Mouse (Mus musculus): Measurements from ENCODE around the gene Maml3. TPM values are rescaled to one million over a fixed set of nuclear protein-coding genes. Genes with fewer than 3 reads are reported as not detected.

Gene Maml3
- 1.3 and 1.4 TPM in 2 replicates for polyA plus RNA-seq (2021; fragmentation: Nextera tagmentation)
- long read RNA-seq, experiment 1, partial matches to known transcripts = 0 of 3 reads
- long read RNA-seq, experiment 1, other reads (novel, unspliced or antisense) = 3 of 3 reads
- long read RNA-seq, experiment 2, full-length matches to known transcripts = 1 of 12 reads
- long read RNA-seq, experiment 2, partial matches to known transcripts = 2 of 12 reads
- long read RNA-seq, experiment 2, other reads (novel, unspliced or antisense) = 9 of 12 reads

DNA sequence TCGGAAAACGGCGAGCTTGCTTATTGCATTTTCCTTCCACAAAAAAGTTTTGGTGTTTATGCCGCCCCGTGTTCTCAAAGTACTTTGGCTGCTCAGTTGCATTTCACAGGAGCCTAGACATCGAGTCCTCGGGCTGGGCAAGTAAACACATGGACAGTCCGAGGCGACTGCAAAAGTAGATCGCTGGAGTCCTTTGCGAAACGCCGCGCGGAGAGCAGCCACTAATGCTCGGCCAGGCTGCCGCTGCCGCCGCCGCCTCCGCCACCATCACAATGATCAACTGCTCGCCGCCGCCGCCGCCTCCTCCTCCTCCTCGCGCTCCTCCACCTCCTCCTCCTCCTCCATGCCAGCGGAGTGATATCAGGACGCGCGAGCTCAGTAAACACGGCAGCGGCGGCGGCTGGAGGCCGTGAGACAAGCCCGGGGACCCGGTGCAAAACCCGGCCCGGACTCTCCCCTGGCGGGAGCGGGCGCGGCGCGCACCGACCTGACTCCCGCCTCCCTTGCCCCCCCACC, at the start of gene Maml3:
Maml3 (minus strand) TSS at position 441 of the 516 bp plus-strand sequence.

GRCm38 (mm10) chr3:51660060-51660459, 444.8 kb downstream of the Maml3 start, which contains the start of gene Mgst2:
TSS of gene Mgst2 (plus strand) at chr3:51660360.

Other genes starting within 250 kb of the Maml3 start
- gene Foxo1, start 163.3 kb upstream of the Maml3 start, polyA plus RNA-seq (2021; fragmentation: Nextera tagmentation) = 3.1 and 3.3 TPM in 2 replicates

Data from layer of hippocampus, adult 6 months (tissue).